Mouse (Mus musculus): ENCODE measurements around the gene Tnfsf10. TPM values are rescaled to one million over a fixed set of nuclear protein-coding genes. Genes with fewer than 3 reads are reported as not detected.
"Not testable (repeated sequence)": the region's sequence is repeated elsewhere in the genome, so short reads cannot be mapped to it uniquely, and the experiment has no call there.

Tnfsf10 gene
- total RNA-seq (2021) (10 to 100 TPM in 1 of 2 experiments, 1 to 10 TPM in 1; 5.1 to 14.2 TPM), polyA plus RNA-seq (2012; rRNA removed) (1.9 and 3.1 TPM in 2 replicates)
- long read RNA-seq, full-length matches to known transcripts, result 3 of 6 reads
- long read RNA-seq, partial matches to known transcripts, result 0 of 6 reads
- long read RNA-seq, other reads (novel, unspliced or antisense), result 3 of 6 reads

DNA sequence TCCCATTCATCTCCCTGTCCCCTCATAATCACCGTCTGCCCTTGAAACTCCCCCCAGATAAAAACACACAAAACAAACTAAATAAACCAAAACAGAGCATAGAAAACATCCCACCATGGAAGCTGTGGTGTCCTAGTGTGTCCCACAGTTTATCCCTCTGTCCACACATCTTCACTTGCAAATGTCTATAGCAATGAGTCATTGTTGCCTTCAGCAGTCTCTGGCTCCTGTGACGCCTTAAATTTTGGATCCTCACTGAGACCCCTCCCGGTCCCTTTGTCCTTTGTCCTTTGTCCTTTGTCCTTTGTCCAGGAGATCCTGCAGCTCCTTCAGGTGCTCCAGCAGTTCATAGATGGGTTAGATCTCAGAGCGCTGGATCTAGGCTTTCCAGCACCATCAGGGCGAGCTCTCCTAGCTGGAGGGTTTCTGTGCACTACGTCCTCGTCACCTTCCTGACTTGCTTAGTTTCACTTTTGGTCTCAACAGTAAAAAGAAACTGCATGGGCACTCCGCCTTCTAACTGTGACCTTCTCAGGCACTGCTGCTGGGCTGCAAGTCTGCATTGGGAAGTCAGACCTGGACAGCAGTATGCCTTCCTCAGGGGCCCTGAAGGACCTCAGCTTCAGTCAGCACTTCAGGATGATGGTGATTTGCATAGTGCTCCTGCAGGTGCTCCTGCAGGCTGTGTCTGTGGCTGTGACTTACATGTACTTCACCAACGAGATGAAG, at the start of gene Tnfsf10:
Gene Tnfsf10 (plus strand): TSS at position 470 of the 729 bp plus-strand sequence.
- DNase-seq, result peak; percentile 68

- DNase-seq, result peak; percentile 44
Measured at GRCm38 (mm10) chr3:27267327-27267726, 49.5 kb upstream of the Tnfsf10 start.

GRCm38 (mm10) chr3:27267887-27268286, 48.9 kb upstream of the Tnfsf10 start:
- no peak for DNase-seq

DNA sequence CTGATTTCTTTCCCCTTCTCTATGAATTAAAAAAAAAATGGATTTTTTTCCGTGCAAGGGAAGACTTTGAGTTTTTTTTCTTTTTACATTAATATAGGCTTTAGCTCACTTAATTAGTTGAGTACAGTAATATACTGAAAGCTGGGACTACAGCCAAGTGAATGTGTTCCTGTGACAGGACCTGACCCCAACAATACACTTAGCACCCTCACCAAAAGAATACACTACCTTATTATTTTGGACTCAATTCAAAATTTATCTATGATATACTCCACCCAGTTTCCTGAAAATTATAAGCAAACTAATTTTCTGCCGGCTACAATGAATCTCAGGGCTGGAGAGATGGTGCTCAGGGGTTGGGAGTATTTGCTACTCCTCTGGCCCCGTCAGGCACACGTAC, 47.7 kb upstream of the Tnfsf10 start:
- no peak for DNase-seq

DNA sequence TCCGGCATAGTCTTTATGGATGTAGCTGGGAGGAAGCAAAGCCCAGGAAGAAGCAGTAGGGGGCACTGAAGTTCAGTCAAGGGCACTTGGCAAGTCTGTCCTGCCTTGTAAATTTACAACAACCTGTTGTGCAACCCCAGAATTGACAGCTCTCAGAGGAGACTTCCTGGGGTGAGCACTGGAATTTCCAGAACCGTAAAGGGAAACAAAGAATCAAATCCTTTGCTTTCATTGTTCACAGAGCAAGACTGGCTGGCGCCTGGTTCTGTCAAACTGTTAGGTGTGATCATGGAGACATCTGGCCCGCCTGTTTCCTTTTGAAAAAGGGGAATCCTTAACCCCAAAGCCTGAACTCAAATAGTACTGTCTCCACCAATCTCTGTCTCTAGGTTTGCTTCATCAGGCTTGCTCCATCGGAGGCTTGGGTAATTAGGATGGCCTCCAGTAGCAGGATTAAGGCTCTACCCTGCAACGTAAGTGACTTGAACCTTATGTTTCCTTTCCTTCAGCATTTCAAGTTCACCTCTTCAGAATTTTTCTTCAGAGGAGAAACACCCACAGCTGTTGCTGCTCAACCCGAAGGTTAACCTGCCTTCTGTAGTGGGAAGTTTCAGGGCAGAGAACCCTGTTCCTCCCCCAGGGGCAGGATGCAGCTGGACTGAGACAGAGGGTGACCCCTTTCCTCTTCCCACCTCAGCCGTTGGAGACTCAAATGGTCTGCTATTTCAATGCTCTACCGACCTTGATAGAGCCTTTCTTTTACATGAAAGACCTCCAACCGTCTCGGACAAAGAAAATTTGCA, 46.5 kb upstream of the Tnfsf10 start:
- peak; percentile 77 for DNase-seq

- no peak for DNase-seq
Measured at GRCm38 (mm10) chr3:27272926-27273745, 43.7 kb upstream of the Tnfsf10 start.

- DNase-seq, result not testable (repeated sequence)
Measured at GRCm38 (mm10) chr3:27279286-27279925, 37.4 kb upstream of the Tnfsf10 start.

- peak; percentile 55 for DNase-seq
Measured at GRCm38 (mm10) chr3:27280280-27280749, 36.5 kb upstream of the Tnfsf10 start.

DNA sequence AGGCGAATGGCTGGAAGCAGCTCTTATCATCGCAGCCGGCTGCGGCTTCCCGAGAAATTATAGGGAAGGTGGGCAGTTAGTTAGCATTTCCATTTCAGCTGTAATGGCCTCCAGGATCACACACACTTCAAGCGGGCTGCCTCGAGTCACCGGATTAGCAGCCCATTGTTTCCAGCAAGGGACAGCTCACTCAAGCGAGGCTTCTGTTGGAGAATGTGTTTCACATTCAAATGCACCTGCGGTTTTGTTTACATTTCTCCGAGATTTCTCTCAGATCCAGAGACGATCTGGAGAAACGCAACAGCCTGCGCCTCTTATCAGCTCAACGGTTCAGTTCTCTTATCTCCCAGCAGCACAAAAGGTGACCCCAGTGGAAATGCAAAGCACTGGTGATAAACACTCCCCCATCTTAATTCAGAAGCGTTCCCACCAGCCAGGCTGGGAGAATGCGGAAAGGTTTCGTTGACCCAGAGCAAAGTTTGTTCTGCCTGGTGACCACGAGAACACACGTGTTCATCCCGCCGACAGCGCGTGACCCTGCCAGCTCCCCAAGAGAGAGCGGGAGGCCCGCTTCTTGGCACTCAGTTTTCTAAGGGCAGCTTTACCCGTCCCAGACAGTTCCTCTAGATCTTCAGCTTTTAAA, 33.6 kb upstream of the Tnfsf10 start:
- peak; percentile 53 for DNase-seq

DNA sequence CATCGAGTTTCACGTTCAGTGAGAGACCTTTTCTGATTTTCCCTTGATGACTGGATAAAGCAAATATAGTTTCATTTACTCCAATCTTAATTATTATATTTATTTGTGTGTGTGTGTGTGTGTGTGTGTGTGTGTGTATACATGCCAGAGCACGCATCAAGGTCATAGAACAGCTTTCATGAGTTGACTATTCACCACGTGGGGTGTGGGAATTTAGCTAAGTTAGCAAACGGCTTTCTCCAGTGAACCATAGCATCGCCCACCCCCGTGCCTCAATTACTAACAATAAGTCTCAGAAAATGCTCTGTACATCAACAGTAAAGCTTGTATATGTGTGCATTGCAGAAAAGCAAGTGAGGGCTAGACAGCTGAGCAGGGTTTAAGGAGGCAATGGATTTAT, 33.0 kb upstream of the Tnfsf10 start:
- DNase-seq, result no peak

- DNase-seq, result no peak
Measured at GRCm38 (mm10) chr3:27284227-27284626, 32.6 kb upstream of the Tnfsf10 start.

DNA sequence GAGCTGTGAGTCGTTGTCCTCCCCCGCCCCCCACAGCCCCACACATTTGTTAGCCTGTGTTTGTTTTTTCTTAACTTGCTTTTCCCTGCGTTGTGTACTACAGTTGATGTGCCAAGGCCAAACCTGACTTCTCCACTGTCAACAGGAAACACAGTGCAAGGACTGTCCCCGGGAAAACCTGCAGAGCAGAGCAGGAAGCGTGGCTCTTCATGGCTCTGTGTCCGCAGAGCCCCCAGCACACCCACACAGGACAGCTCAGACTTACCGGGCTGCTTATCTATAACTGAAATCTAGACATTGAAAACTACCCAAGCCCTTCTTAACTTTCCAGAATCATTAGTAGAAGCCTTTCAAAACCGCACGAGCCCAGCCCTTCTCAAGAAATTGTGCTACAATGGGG, 31.8 kb upstream of the Tnfsf10 start:
- DNase-seq, result peak; percentile 34

DNA sequence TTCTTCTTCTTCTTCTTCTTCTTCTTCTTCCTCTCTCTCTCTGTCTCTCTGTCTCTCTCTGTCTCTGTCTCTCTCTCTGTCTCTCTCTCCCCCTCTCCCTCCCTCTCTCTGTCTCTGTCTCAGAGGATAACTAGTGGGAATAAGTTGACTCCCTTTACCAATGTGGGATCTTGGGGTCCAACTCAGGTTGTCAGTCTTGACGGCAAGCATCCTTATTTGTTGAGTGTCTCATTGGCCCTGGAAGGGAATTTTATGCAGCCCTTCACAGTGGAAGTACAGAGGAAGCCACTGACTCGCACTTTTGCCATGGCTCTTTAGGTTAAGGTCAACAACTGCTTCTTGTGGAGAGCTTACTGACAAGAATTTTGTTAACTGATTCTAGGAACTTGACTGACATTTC, 28.5 kb upstream of the Tnfsf10 start:
- no peak for DNase-seq

DNA sequence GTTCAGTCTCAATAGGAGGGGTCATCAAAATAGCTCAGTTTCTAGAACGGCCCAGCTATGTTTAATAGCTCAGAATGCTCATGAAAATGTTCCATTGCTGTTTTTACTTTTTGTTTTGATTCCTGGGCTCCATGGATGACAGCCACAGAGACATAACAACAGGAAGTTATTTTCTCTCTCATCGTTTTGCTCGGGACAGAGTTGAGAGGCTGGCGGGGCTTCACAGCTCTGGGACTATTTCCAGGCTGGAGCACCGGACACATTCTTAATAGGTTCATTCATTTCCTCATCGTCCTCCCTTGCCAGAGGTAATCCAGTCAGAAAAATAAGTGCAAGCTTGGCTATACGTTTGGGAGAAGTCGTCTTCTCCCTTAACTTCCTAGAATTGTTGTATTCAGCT, 27.9 kb upstream of the Tnfsf10 start:
- DNase-seq, result peak; percentile 41

DNA sequence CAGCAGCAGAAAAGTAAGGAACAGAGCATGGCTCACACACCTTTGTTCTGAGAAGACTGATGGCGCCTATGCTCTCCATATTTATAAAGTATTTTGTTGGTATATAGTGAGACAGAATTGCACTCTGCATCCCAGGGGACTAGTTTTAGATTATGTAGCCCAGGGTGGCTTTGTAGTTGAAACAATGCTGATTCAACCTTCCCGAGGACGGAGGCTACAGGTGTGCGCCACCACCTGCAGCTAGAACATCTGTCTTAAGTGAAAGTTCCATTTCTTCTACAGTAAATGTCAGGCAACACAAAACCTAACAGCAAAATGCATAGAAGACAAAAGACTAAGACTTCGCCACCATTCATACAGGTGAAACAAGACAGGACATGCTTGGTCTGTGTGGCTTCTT, 26.5 kb upstream of the Tnfsf10 start:
- no peak for DNase-seq

DNA sequence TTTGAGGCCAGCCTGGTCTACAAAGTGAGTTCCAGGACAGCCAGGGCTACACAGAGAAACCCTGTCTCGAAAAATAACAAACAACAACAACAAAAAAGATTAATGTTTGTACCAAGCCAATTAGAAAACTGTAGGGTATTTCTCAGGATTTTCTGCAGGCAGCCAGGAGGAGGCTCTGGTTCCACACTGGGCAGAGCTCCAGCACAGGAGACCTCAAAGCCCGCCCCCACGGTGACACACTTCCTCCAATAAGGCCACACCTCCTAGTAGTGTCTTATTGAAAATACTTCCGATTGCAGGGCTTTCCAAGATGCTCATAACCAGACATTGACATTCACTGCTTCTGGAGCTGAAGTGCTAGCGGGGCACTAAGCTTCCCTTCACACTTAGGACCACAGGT, 25.9 kb upstream of the Tnfsf10 start:
- not testable (repeated sequence) for DNase-seq

DNA sequence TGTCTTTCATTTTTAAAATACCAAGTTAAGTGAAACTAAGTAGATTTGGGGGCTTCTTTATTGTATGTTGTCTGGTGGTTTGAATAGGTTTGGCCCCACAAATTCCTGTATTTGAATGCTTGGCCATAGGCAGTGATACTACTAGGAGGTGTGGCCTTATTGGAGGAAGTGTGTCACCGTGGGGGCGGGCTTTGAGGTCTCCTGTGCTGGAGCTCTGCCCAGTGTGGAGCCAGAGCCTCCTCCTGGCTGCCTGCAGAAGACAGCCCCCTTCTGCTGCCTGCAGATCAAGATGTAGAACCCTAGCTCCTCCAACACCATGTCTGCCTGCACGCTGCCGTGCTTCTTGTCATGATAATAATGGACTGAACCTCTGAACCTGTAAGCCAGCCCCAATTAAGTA, 25.4 kb upstream of the Tnfsf10 start:
- DNase-seq, result not testable (repeated sequence)

DNA sequence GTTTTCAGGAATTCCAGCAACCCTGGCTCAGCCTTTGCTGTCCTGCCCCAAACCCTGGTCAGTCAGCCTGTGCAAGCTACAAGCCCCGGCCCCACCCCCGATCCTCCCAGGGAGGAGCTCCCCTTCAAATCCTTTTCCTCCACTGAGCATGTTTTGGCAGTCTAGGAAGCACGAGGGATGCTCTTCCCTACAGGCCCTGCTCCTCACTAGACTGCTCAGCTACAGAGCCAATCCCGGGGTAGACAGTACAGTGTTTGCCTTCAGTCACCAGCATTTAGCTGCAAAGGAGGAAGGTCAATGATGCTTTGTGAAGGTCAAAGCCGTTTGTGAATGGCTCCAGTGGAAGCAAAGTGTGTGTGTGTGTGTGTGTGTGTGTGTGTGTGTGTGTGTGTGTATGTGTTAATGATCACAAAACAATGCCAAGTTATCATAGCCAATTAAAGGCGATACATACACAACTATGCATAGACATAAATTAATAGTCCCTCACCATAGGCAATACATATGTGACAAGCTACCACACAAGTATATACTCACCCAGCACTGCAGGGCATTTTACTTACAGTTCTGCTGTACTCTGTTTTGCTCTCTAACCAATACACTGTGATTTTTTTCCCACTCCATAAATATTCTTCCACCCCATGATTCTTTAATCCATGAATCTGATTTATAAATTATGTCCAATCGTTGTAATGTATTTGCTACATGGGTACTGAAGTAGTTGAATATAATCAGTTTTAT, 23.0 kb upstream of the Tnfsf10 start:
- DNase-seq, result no peak

GRCm38 (mm10) chr3:27300451-27300850, 16.4 kb upstream of the Tnfsf10 start:
- no peak for DNase-seq

GRCm38 (mm10) chr3:27302339-27303022, 14.3 kb upstream of the Tnfsf10 start:
- DNase-seq, result no peak
